In genomic region chr1:86389230-86389629, GRCm38 (mm10) we compare ENCODE assay signal across 8 mouse cellular contexts. TPM values are rescaled to one million over a fixed set of nuclear protein-coding genes. Genes with fewer than 3 reads are reported as not detected.
DNase-seq lines count a peak whose midpoint lies in the region; ATAC-seq and TF ChIP-seq lines count a peak whose summit lies in the region.

No protein-coding gene starts in this region.

- no peak for TF ChIP-seq POLR2A in cerebellum, adult 2 months (IDR thresholded peaks at IDR 0.05; ENCODE audit: borderline replicate concordance, insufficient read depth, low read length)

- no peaks in the 10 kb centered on the region for H3K4me1 ChIP-seq in heart, embryonic 11.5 days (ENCODE audit: control insufficient read depth, insufficient read depth, low read length)
- H3K4me1 ChIP-seq in cerebellum, adult 2 months (ENCODE audit: control insufficient read depth, insufficient read depth, low read length), result peaks cover 6% of the 10 kb centered on the region
- no peaks in the 10 kb centered on the region for H3K4me1 ChIP-seq in midbrain, postnatal 0 days (ENCODE audit: insufficient read depth, low read length)

- no peak overlapping the region for H3K4me3 ChIP-seq in heart, embryonic 11.5 days (ENCODE audit: low read depth, low read length)
- no peak overlapping the region for H3K4me3 ChIP-seq in cerebellum, adult 2 months (replicated peaks; ENCODE audit: insufficient read depth, low read depth, low read length)
- no peak overlapping the region for H3K4me3 ChIP-seq in midbrain, postnatal 0 days (ENCODE audit: low read depth, low read length)

- H3K27ac ChIP-seq in heart, embryonic 11.5 days (ENCODE audit: low read depth, low read length), result no peak overlapping the region
- H3K27ac ChIP-seq in cerebellum, adult 2 months (ENCODE audit: insufficient read depth, low read length), result no peak overlapping the region
- H3K27ac ChIP-seq in midbrain, postnatal 0 days (ENCODE audit: low read depth, low read length), result no peak overlapping the region

- peak; percentile 71 for TF ChIP-seq CTCF in cerebellum, adult 2 months (IDR thresholded peaks at IDR 0.05; ENCODE audit: borderline replicate concordance, insufficient read depth, low read depth, low read length)
- peak; percentile 88 for TF ChIP-seq CTCF in midbrain, postnatal 0 days (IDR thresholded peaks at IDR 0.05)

- H3K9ac ChIP-seq in heart, embryonic 11.5 days (ENCODE audit: low read depth, low read length), result no peak overlapping the region
- 0 out of 2 replicates have a peak overlapping the region, but pooled peaks have one; percentile 19 for H3K9ac ChIP-seq in midbrain, postnatal 0 days (replicated peaks; ENCODE audit: low read length, poor library complexity, severe bottlenecking)

- peak; percentile 54 to 86 for DNase-seq in heart, adult 18-20 months
- DNase-seq in cerebellum, adult 2 months, result peak; percentile 51 to 68
- DNase-seq in forelimb bud, embryonic 11.5 days (ENCODE audit: low read depth, low spot score), result peak; percentile 76
- DNase-seq in induced T-regulatory cell, adult 2 months (ENCODE audit: low read depth), result peak; percentile 90
- DNase-seq in left cerebral cortex, postnatal 4 days, result peak; percentile 72
- DNase-seq in midbrain, postnatal 0 days (ENCODE audit: low spot score), result peak; percentile 70
- peak; percentile 70 to 83 for DNase-seq in spleen, postnatal 10 days (ENCODE audit: low spot score in 2 of 2)

- no peak overlapping the region for H3K4me2 ChIP-seq in heart, embryonic 11.5 days
- no peak overlapping the region for H3K4me2 ChIP-seq in midbrain, postnatal 0 days (ENCODE audit: low read depth, low read length, poor library complexity, severe bottlenecking)

- H3K36me3 ChIP-seq in heart, embryonic 11.5 days (ENCODE audit: control insufficient read depth, insufficient read depth, low read length), result no peaks in the 10 kb centered on the region
- H3K36me3 ChIP-seq in midbrain, postnatal 0 days (ENCODE audit: insufficient read depth, low read length), result no peaks in the 10 kb centered on the region

- intact Hi-C loops in left cerebral cortex, postnatal 4 days (cut with DNase I), result no loop called here

- H3K27me3 ChIP-seq in heart, embryonic 11.5 days (ENCODE audit: control insufficient read depth, insufficient read depth, low read length), result no peaks in the 10 kb centered on the region
- H3K27me3 ChIP-seq in cerebellum, adult 2 months (ENCODE audit: control insufficient read depth, insufficient read depth, low read length), result no peaks in the 10 kb centered on the region
- no peaks in the 10 kb centered on the region for H3K27me3 ChIP-seq in midbrain, postnatal 0 days (ENCODE audit: insufficient read depth, low read length)

- no peak for ATAC-seq in heart, embryonic 11.5 days (replicated peaks; ENCODE audit: insufficient number of reproducible peaks, low FRiP score, low TSS enrichment)
- ATAC-seq in midbrain, postnatal 0 days (ENCODE audit: low FRiP score), result no peak; the same call in 1 of the 2 replicates

- 4% methylated on average over 11 of the region's 11 CpGs for WGBS in heart, embryonic 11.5 days (ENCODE audit: insufficient replicate concordance)
- WGBS in cerebellum, adult 2 months, result 1% methylated on average over 11 of the region's 11 CpGs
- 4% methylated on average over 11 of the region's 11 CpGs for WGBS in midbrain, postnatal 0 days

- no peaks in the 10 kb centered on the region for H3K9me3 ChIP-seq in heart, embryonic 11.5 days (replicated peaks; ENCODE audit: control insufficient read depth, low read length)
- H3K9me3 ChIP-seq in midbrain, postnatal 0 days (ENCODE audit: low read length), result no peaks in the 10 kb centered on the region

RNA-seq across cellular contexts. Expression of gene Ncl, which starts 30.0 kb away (rescaled TPM):
- total RNA-seq in heart, adult 18-20 months (2021), result 100 to 1,000 TPM; 105 to 113 TPM
- 287 and 296 TPM in 2 replicates for polyA plus RNA-seq in heart, embryonic 11.5 days (2014; fragmentation: Nextera tagmentation; extraction: Ambion mirVana)
- 105 and 134 TPM in 2 replicates for polyA plus RNA-seq in cerebellum, adult 2 months (2012; rRNA removed)
- total RNA-seq in left cerebral cortex, postnatal 4 days (2021), result 100 to 1,000 TPM; 232 to 249 TPM
- 29.8 and 40.7 TPM in 2 replicates for total RNA-seq in midbrain, postnatal 0 days (2014; rRNA removed)
- polyA plus RNA-seq in midbrain, postnatal 0 days (2015; fragmentation: Nextera tagmentation; extraction: Ambion mirVana), result 185 and 209 TPM in 2 replicates

RNA-seq across cellular contexts. Expression of gene Nmur1, which starts 36.8 kb away (rescaled TPM):
- not detected for total RNA-seq in heart, adult 18-20 months (2021)
- not detected in 2 replicates for polyA plus RNA-seq in heart, embryonic 11.5 days (2014; fragmentation: Nextera tagmentation; extraction: Ambion mirVana)
- polyA plus RNA-seq in cerebellum, adult 2 months (2012; rRNA removed), result 1.6 and 1.8 TPM in 2 replicates
- total RNA-seq in left cerebral cortex, postnatal 4 days (2021), result under 1 TPM; 0.48 to 0.62 TPM
- not detected in 2 replicates for total RNA-seq in midbrain, postnatal 0 days (2014; rRNA removed)
- polyA plus RNA-seq in midbrain, postnatal 0 days (2015; fragmentation: Nextera tagmentation; extraction: Ambion mirVana), result 0.27 and 0.33 TPM in 2 replicates

RNA-seq across cellular contexts. Expression of gene Tex44, which starts 36.9 kb away (rescaled TPM):
- not detected for total RNA-seq in heart, adult 18-20 months (2021)
- not detected in 2 replicates for polyA plus RNA-seq in heart, embryonic 11.5 days (2014; fragmentation: Nextera tagmentation; extraction: Ambion mirVana)
- polyA plus RNA-seq in cerebellum, adult 2 months (2012; rRNA removed), result not detected in 2 replicates
- total RNA-seq in left cerebral cortex, postnatal 4 days (2021), result not detected
- total RNA-seq in midbrain, postnatal 0 days (2014; rRNA removed), result 0.14 TPM in 1 of 2 replicates, not detected in the other
- not detected in 2 replicates for polyA plus RNA-seq in midbrain, postnatal 0 days (2015; fragmentation: Nextera tagmentation; extraction: Ambion mirVana)
